Mouse (Mus musculus): ENCODE measurements around the gene Kbtbd4.

DNA sequence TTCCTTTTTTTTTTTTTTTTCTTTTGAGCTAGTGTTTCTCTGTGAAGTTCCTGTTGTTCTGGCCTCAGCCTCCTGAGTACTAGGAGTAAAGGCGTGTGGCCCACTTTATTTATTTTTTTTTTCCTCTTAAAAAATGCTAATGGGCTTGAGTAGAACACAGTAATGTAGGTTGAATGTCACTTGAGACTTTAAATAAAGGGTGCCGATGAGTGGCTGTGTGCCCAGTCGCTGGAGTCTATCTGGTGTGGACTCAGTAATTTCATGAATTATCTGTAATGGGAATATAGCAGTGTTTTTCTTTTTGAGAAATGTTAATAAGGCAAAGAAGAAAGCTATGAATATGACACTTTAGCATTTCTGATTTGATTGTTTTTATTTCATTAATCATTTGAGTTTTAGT, 48.9 kb downstream of the Kbtbd4 start:
- TF ChIP-seq CTCF (IDR thresholded peaks at IDR 0.05; ENCODE audit: insufficient read depth, low read depth, low read length) (no peak), POLR2A (IDR thresholded peaks at IDR 0.05; ENCODE audit: insufficient read depth, low read depth, low read length) (no peak)
